Mouse (Mus musculus) heart, embryonic 13.5 days (tissue): ENCODE data around the gene Slc2a2. TPM values are rescaled to one million over a fixed set of nuclear protein-coding genes. Genes with fewer than 3 reads are reported as not detected.
"Not testable (repeated sequence)": the region's sequence is repeated elsewhere in the genome, so short reads cannot be mapped to it uniquely, and the experiment has no call there.

Experiments
- ATAC-seq: fragments of 200-750 bp; cut with Nextera tagmentation; 2 replicates; pipeline ENCODE4 v1.8.0; 2017; ENCODE audit warnings: moderate TSS enrichment; ENCODE audit not compliant: insufficient number of reproducible peaks, low FRiP score, low TSS enrichment; ENCODE audit errors: extremely low read depth
- H3K27ac ChIP-seq: fragments of 300-500 bp; sonication (generic); replicated peaks from 2 replicates; pipeline ENCODE4 v1.5.1; 2015; ENCODE audit warnings: moderate library complexity, mild to moderate bottlenecking, inconsistent platforms
- H3K27me3 ChIP-seq: fragments of 300-500 bp; sonication (generic); replicated peaks from 2 replicates; pipeline ENCODE4 v1.6.1; 2015; ENCODE audit warnings: mild to moderate bottlenecking, inconsistent platforms
- H3K36me3 ChIP-seq: fragments of 300-500 bp; sonication (generic); 2 replicates; pipeline ENCODE4 v1.6.1; 2015; ENCODE audit warnings: mild to moderate bottlenecking, inconsistent platforms
- H3K4me1 ChIP-seq: fragments of 300-500 bp; sonication (generic); 2 replicates; pipeline ENCODE4 v1.6.1; 2015; ENCODE audit warnings: inconsistent platforms
- H3K4me2 ChIP-seq: fragments of 300-500 bp; sonication (generic); 2 replicates; pipeline ENCODE4 v1.6.1; 2015; ENCODE audit warnings: inconsistent platforms, mild to moderate bottlenecking, moderate library complexity
- H3K4me3 ChIP-seq: fragments of 300-500 bp; sonication (generic); 2 replicates; pipeline ENCODE4 v1.5.1; 2015; ENCODE audit warnings: moderate library complexity, mild to moderate bottlenecking, inconsistent platforms
- H3K9ac ChIP-seq: fragments of 300-500 bp; sonication (generic); 2 replicates; pipeline ENCODE4 v1.6.1; 2015; ENCODE audit warnings: inconsistent platforms, mild to moderate bottlenecking, moderate library complexity
- H3K9me3 ChIP-seq: fragments of 300-500 bp; sonication (generic); 2 replicates; pipeline ENCODE4 v1.6.1; 2016; ENCODE audit warnings: inconsistent platforms
- WGBS: fragments of 180-500 bp; shearing (Covaris S2); methylation state at CpG from one replicate; pipeline ENCODE4 v1.1.7; 2015; ENCODE audit warnings: mixed read lengths; 5-methylcytosine and 5-hydroxymethylcytosine counted together
- polyA plus RNA-seq: library from polyadenylated mRNA; unstranded; fragments of >200 nt; fragmentation: Nextera tagmentation; extraction: Ambion mirVana; gene quantifications from 2 replicates; pipeline ENCODE4 v1.2.1, GENCODE M21; 2015

Slc2a2 gene
- polyA plus RNA-seq, 1 experiment from 2014 or later, result 0.16 TPM

DNA sequence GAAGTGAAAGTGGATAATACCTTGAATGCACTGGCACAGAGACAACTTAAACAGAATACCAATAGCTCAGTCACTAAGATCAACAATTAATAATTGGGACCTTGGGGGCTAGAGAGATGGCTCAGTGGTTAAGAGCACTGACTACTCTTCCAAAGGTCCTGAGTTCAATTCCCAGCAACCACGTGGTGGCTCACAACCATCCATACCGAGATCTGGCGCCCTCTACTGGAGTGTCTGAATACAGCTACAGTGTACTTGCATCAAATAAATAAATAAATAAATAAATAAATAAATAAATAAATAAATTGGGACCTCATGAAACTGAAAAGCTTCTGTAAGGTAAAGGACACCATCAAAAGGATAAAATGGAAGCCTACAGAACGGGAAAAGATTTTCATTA is 75.2 kb downstream of the Slc2a2 start:
- not testable (repeated sequence) for H3K4me2 ChIP-seq, H3K27me3 ChIP-seq, H3K4me3 ChIP-seq, H3K9ac ChIP-seq, H3K27ac ChIP-seq, H3K9me3 ChIP-seq, H3K36me3 ChIP-seq, ATAC-seq
- 55% methylated on average over 4 of the region's 4 CpGs for WGBS
- H3K4me1 ChIP-seq, result peaks cover 10% of the 10 kb centered on the region; the same call in 1 of the 2 replicates

DNA sequence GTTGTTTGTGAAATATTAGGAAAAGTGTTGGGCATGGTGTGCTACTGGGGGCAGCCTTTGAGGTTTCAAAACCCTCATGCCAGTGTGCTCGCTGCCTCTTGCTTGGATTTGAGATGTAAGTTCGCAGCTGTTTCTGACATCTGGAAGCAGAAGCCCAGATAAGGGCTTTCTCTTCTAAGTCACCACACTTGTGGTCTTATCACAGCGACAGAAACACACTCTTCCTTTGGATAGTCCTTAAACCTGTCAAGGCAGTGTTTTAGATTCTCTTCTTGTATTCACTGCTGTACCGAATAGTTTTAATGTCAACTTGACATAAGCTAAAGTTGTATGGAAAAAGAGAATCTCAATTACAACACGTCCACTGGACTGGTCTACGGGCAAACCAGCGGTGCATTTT is 77.7 kb downstream of the Slc2a2 start:
- H3K27me3 ChIP-seq, result 0 out of 2 replicates have a peak, but pooled peaks cover 2% of the 10 kb centered on the region
- H3K36me3 ChIP-seq, result no peaks in the 10 kb centered on the region
- ATAC-seq, result no peak
- no peaks in the 10 kb centered on the region for H3K9me3 ChIP-seq
- H3K9ac ChIP-seq, result no peak overlapping the region
- H3K4me3 ChIP-seq, result no peak overlapping the region
- peaks cover 10% of the 10 kb centered on the region; the same call in 1 of the 2 replicates for H3K4me1 ChIP-seq
- no peak overlapping the region for H3K27ac ChIP-seq
- H3K4me2 ChIP-seq, result peak overlapping the region; percentile 19; the same call in 1 of the 2 replicates
- WGBS, result 41% methylated on average over 7 of the region's 7 CpGs

DNA sequence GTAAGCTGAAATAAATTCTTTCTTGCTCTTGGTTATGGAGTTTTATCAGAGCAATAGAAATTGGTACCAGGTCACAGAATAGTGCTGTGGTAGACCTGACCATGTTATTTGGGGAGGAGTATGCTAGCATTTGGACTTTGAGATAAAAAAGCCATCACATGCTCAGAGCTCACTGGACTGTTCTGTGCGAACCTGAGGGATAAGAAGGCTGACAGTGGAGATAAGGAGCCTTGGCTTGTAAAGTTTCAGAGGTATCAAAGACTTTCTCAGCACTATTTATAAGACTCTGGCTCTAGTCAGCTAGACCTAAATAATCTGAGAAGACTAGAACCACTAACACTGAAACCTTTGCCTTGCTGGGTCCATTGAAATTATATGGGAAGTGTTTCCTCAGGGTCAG is 78.3 kb downstream of the Slc2a2 start:
- WGBS, result 18% methylated on average over 1 of the region's 1 CpGs
- no peak for ATAC-seq

DNA sequence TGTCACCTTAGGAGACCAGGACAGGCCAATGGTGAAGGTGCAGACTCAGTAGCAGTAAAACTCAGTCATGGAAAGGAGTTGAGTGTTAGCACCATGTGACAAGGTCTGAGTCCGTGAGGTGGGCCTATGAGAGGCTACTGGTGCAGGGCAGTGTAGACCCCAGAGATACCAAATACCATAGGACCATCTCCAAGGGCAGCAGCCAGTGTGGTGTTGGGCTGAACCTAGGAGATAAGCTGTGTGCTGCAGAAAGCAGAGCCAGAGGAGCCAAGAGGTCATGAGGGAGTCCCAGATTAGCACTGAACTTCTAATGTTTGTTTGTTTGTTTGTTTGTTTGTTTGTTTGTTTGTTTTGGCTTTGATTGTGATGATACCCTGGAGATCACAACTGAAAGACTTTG is 78.8 kb downstream of the Slc2a2 start:
- H3K9me3 ChIP-seq, result no peaks in the 10 kb centered on the region
- 0 out of 2 replicates have a peak, but pooled peaks cover 2% of the 10 kb centered on the region for H3K27me3 ChIP-seq
- 61% methylated on average over 1 of the region's 1 CpGs for WGBS
- no peak overlapping the region for H3K4me3 ChIP-seq
- no peaks in the 10 kb centered on the region for H3K36me3 ChIP-seq
- H3K27ac ChIP-seq, result no peak overlapping the region; the same call in 1 of the 2 replicates
- no peak overlapping the region for H3K4me2 ChIP-seq
- H3K9ac ChIP-seq, result no peak overlapping the region
- peaks cover 14% of the 10 kb centered on the region; the same call in 1 of the 2 replicates for H3K4me1 ChIP-seq
- ATAC-seq, result no peak

More for the DNA sequence above, 78.3 kb downstream of the Slc2a2 start:
- Histone ChIP-seq H3K36me3 (no peaks in the 10 kb centered on the region), H3K4me1 (peaks cover 14% of the 10 kb centered on the region; the same call in 1 of the 2 replicates), H3K4me2 (peak overlapping the region; percentile 19; the same call in 1 of the 2 replicates), H3K27ac (no peak overlapping the region), H3K27me3 (0 out of 2 replicates have a peak, but pooled peaks cover 2% of the 10 kb centered on the region), H3K4me3 (no peak overlapping the region), H3K9me3 (no peaks in the 10 kb centered on the region), H3K9ac (no peak overlapping the region)

DNA sequence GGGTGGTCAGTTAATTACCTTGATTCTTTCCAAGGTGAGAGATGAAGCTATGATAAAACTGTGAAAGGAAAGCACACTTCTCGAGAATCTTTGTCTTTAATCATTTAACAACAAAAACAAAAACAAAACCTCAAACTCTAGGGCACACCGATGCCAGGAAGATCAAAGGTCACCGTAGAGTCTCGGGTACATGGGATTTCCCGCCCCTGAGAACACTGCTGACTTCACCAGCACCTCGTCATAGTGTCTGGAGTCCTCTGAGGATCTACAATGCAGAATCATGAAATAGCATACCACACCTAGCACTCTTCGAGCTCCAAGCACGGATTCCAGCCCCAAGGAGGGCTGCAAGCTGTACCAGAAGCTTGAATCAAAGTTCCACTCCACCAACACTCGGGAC is 82.8 kb downstream of the Slc2a2 start:
- H3K36me3 ChIP-seq, result peaks cover 7% of the 10 kb centered on the region; the same call in 1 of the 2 replicates
- peak overlapping the region; percentile 89 for H3K4me3 ChIP-seq
- H3K9ac ChIP-seq, result no peak overlapping the region
- H3K4me1 ChIP-seq, result peaks cover 19% of the 10 kb centered on the region
- WGBS, result 72% methylated on average over 9 of the region's 9 CpGs
- 0 out of 2 replicates have a peak, but pooled peaks cover 2% of the 10 kb centered on the region for H3K27me3 ChIP-seq
- no peaks in the 10 kb centered on the region for H3K9me3 ChIP-seq
- H3K4me2 ChIP-seq, result peak overlapping the region; percentile 98
- ATAC-seq, result no peak
- H3K27ac ChIP-seq, result no peak overlapping the region

Other genes with a start within 250 kb of the Slc2a2 start
- gene Eif5a2, start 83.4 kb downstream of the Slc2a2 start, polyA plus RNA-seq, result 8.4 and 9.1 TPM in 2 replicates
- gene Rpl22l1, start 107.5 kb downstream of the Slc2a2 start, polyA plus RNA-seq, result 212 and 227 TPM in 2 replicates
- not detected in 2 replicates for gene Gm1527, start 194.7 kb downstream of the Slc2a2 start, polyA plus RNA-seq